Mouse (Mus musculus) neural tube, embryonic 14.5 days (tissue): ENCODE measurements at regions not wholly inside any gene's neighbourhood (a gene's known extent, or its start where the extent isn't known, plus 50 kb on each side); places are given as distances from the start of the nearest gene placed in this dataset.

Source experiments
- ATAC-seq: fragments of 200-750 bp; cut with Nextera tagmentation; 2 replicates; pipeline ENCODE4 v1.8.0; 2017; ENCODE audit warnings: low read depth, mild to moderate bottlenecking, moderate TSS enrichment, moderate library complexity
- H3K27ac ChIP-seq: fragments of 300-500 bp; sonication (generic); 2 replicates; pipeline ENCODE4 v1.5.1; 2014; ENCODE audit warnings: low read depth, mild to moderate bottlenecking, control low read depth, low read length, moderate library complexity, mixed read lengths
- H3K27me3 ChIP-seq: fragments of 300-500 bp; sonication (generic); 2 replicates; pipeline ENCODE4 v1.6.1; 2014; ENCODE audit warnings: low read length; ENCODE audit not compliant: control insufficient read depth, insufficient read depth
- H3K36me3 ChIP-seq: fragments of 300-500 bp; sonication (generic); 2 replicates; pipeline ENCODE4 v1.6.1; 2014; ENCODE audit warnings: low read length, mixed read lengths; ENCODE audit not compliant: control insufficient read depth, insufficient read depth
- H3K4me1 ChIP-seq: fragments of 300-500 bp; sonication (generic); 2 replicates; pipeline ENCODE4 v1.6.1; 2014; ENCODE audit warnings: low read length; ENCODE audit not compliant: control insufficient read depth, insufficient read depth
- H3K4me2 ChIP-seq: fragments of 300-500 bp; sonication (generic); 2 replicates; pipeline ENCODE4 v1.6.1; 2014; ENCODE audit warnings: mild to moderate bottlenecking, low read depth, low read length, control low read depth
- H3K4me3 ChIP-seq: fragments of 300-500 bp; sonication (generic); 2 replicates; pipeline ENCODE4 v1.5.1; 2014; ENCODE audit warnings: low read depth, low read length, control low read depth, mixed read lengths
- H3K9ac ChIP-seq: fragments of 300-500 bp; sonication (generic); replicated peaks from 2 replicates; pipeline ENCODE4 v1.6.1; 2014; ENCODE audit warnings: low read depth, mild to moderate bottlenecking, control low read depth, low read length, mixed read lengths
- H3K9me3 ChIP-seq: fragments of 300-500 bp; sonication (generic); 2 replicates; pipeline ENCODE4 v1.6.1; 2016; ENCODE audit warnings: low read length; ENCODE audit not compliant: control insufficient read depth
- WGBS: fragments of 180-500 bp; shearing (Covaris S2); extraction: QIAGEN DNeasy Blood & Tissue Kit; methylation state at CpG from one replicate; pipeline ENCODE4 v1.1.7; 2014; 5-methylcytosine and 5-hydroxymethylcytosine counted together

GRCm38 (mm10) chr2:84113562-84113961 is 123.2 kb downstream of the Gm13691 start:
- Histone ChIP-seq H3K9ac (no peak overlapping the region), H3K9me3 (no peaks in the 10 kb centered on the region), H3K4me3 (no peak overlapping the region), H3K27me3 (no peaks in the 10 kb centered on the region), H3K27ac (no peak overlapping the region), H3K4me1 (no peaks in the 10 kb centered on the region), H3K36me3 (no peaks in the 10 kb centered on the region), H3K4me2 (no peak overlapping the region)
- ATAC-seq = no peak
- 86% methylated on average over 6 of the region's 6 CpGs for WGBS

GRCm38 (mm10) chr2:84119839-84120238 is 129.5 kb downstream of the Gm13691 start:
- no peaks in the 10 kb centered on the region for H3K27me3 ChIP-seq

GRCm38 (mm10) chr2:84127586-84127985 is 137.2 kb downstream of the Gm13691 start:
- H3K27ac ChIP-seq = no peak overlapping the region
- no peak for ATAC-seq
- 86% methylated on average over 3 of the region's 3 CpGs for WGBS
- no peaks in the 10 kb centered on the region for H3K4me1 ChIP-seq
- H3K4me3 ChIP-seq = no peak overlapping the region
- no peaks in the 10 kb centered on the region for H3K9me3 ChIP-seq
- no peak overlapping the region for H3K4me2 ChIP-seq
- H3K9ac ChIP-seq = no peak overlapping the region
- H3K36me3 ChIP-seq = no peaks in the 10 kb centered on the region
- no peaks in the 10 kb centered on the region for H3K27me3 ChIP-seq

More at GRCm38 (mm10) chr2:84119839-84120238, 129.5 kb downstream of the Gm13691 start:
- Histone ChIP-seq H3K9ac (no peak overlapping the region), H3K27ac (no peak overlapping the region), H3K9me3 (no peaks in the 10 kb centered on the region), H3K4me1 (no peaks in the 10 kb centered on the region), H3K4me3 (no peak overlapping the region), H3K36me3 (no peaks in the 10 kb centered on the region), H3K4me2 (no peak overlapping the region)
- WGBS = 94% methylated on average over 2 of the region's 2 CpGs
- no peak for ATAC-seq

GRCm38 (mm10) chr2:84161742-84162141 is 171.4 kb downstream of the Gm13691 start:
- no peak overlapping the region for H3K27ac ChIP-seq
- H3K4me2 ChIP-seq = no peak overlapping the region
- H3K36me3 ChIP-seq = no peaks in the 10 kb centered on the region
- no peak overlapping the region for H3K9ac ChIP-seq
- no peaks in the 10 kb centered on the region for H3K9me3 ChIP-seq
- no peak for ATAC-seq
- no peak overlapping the region for H3K4me3 ChIP-seq
- H3K27me3 ChIP-seq = no peaks in the 10 kb centered on the region
- H3K4me1 ChIP-seq = no peaks in the 10 kb centered on the region

- no peak overlapping the region for H3K4me2 ChIP-seq
- H3K9me3 ChIP-seq = no peaks in the 10 kb centered on the region
- WGBS = 66% methylated on average over 3 of the region's 3 CpGs
- no peaks in the 10 kb centered on the region for H3K36me3 ChIP-seq
- no peaks in the 10 kb centered on the region for H3K27me3 ChIP-seq
- no peaks in the 10 kb centered on the region for H3K4me1 ChIP-seq
- H3K4me3 ChIP-seq = no peak overlapping the region
- no peak overlapping the region for H3K9ac ChIP-seq
- ATAC-seq = no peak
- H3K27ac ChIP-seq = no peak overlapping the region
Measured at GRCm38 (mm10) chr2:84173450-84173849, 183.1 kb downstream of the Gm13691 start.

GRCm38 (mm10) chr2:84183624-84184287 is 193.4 kb downstream of the Gm13691 start:
- no peak overlapping the region for H3K9ac ChIP-seq
- no peak overlapping the region for H3K27ac ChIP-seq
- WGBS = 53% methylated on average over 5 of the region's 5 CpGs
- H3K9me3 ChIP-seq = no peaks in the 10 kb centered on the region
- no peak overlapping the region for H3K4me2 ChIP-seq
- no peaks in the 10 kb centered on the region for H3K27me3 ChIP-seq
- no peak overlapping the region for H3K4me3 ChIP-seq
- no peaks in the 10 kb centered on the region for H3K4me1 ChIP-seq
- ATAC-seq = no peak
- H3K36me3 ChIP-seq = no peaks in the 10 kb centered on the region

GRCm38 (mm10) chr2:84184288-84185015 is 194.1 kb downstream of the Gm13691 start:
- Histone ChIP-seq H3K9ac (no peak overlapping the region), H3K4me2 (no peak overlapping the region), H3K36me3 (no peaks in the 10 kb centered on the region), H3K4me3 (no peak overlapping the region), H3K27ac (no peak overlapping the region), H3K27me3 (no peaks in the 10 kb centered on the region), H3K9me3 (no peaks in the 10 kb centered on the region), H3K4me1 (no peaks in the 10 kb centered on the region)
- WGBS = 71% methylated on average over 19 of the region's 19 CpGs
- ATAC-seq = peak; percentile 46; the same call in 1 of the 2 replicates

- ATAC-seq = no peak
- no peaks in the 10 kb centered on the region for H3K36me3 ChIP-seq
- no peaks in the 10 kb centered on the region for H3K4me1 ChIP-seq
- H3K9ac ChIP-seq = no peak overlapping the region
- H3K9me3 ChIP-seq = no peaks in the 10 kb centered on the region
- no peak overlapping the region for H3K4me3 ChIP-seq
- 85% methylated on average over 7 of the region's 7 CpGs for WGBS
- H3K27ac ChIP-seq = no peak overlapping the region
- no peaks in the 10 kb centered on the region for H3K27me3 ChIP-seq
- H3K4me2 ChIP-seq = no peak overlapping the region
Measured at GRCm38 (mm10) chr2:84185016-84185330, 194.6 kb downstream of the Gm13691 start.

- no peaks in the 10 kb centered on the region for H3K27me3 ChIP-seq
- H3K4me3 ChIP-seq = no peak overlapping the region
- WGBS = 66% methylated on average over 9 of the region's 9 CpGs
- no peaks in the 10 kb centered on the region for H3K36me3 ChIP-seq
- H3K4me2 ChIP-seq = no peak overlapping the region
- no peaks in the 10 kb centered on the region for H3K9me3 ChIP-seq
- H3K27ac ChIP-seq = no peak overlapping the region
- H3K4me1 ChIP-seq = no peaks in the 10 kb centered on the region
- peak; percentile 76; the same call in 1 of the 2 replicates for ATAC-seq
- H3K9ac ChIP-seq = no peak overlapping the region
Measured at GRCm38 (mm10) chr2:84186126-84186701, 195.9 kb downstream of the Gm13691 start.
